Mouse (Mus musculus) forebrain, embryonic 16.5 days (tissue): ENCODE results near the gene Krt34. TPM values are rescaled to one million over a fixed set of nuclear protein-coding genes. Genes with fewer than 3 reads are reported as not detected.

Experiments used
- ATAC-seq: fragments of 200-750 bp; cut with Nextera tagmentation; 2 replicates; pipeline ENCODE4 v1.8.0; 2017; ENCODE audit warnings: mild to moderate bottlenecking, moderate library complexity
- H3K27ac ChIP-seq: fragments of 300-500 bp; sonication (generic); 2 replicates; pipeline ENCODE4 v1.5.1; 2014; ENCODE audit warnings: low read length, control low read depth
- H3K27me3 ChIP-seq: fragments of 300-500 bp; sonication (generic); replicated peaks from 2 replicates; pipeline ENCODE4 v1.6.1; 2014; ENCODE audit warnings: low read length; ENCODE audit not compliant: control insufficient read depth, insufficient read depth
- H3K36me3 ChIP-seq: fragments of 300-500 bp; sonication (generic); 2 replicates; pipeline ENCODE4 v1.6.1; 2014; ENCODE audit not compliant: control insufficient read depth, insufficient read depth
- H3K4me1 ChIP-seq: fragments of 300-500 bp; sonication (generic); replicated peaks from 2 replicates; pipeline ENCODE4 v1.6.1; 2014; ENCODE audit warnings: low read length; ENCODE audit not compliant: control insufficient read depth, insufficient read depth
- H3K4me2 ChIP-seq: fragments of 300-500 bp; sonication (generic); 2 replicates; pipeline ENCODE4 v1.6.1; 2014; ENCODE audit warnings: mild to moderate bottlenecking, low read length, control low read depth
- H3K4me3 ChIP-seq: fragments of 300-500 bp; sonication (generic); replicated peaks from 2 replicates; pipeline ENCODE4 v1.5.1; 2014; ENCODE audit warnings: mild to moderate bottlenecking, low read length, control low read depth
- H3K9ac ChIP-seq: fragments of 300-500 bp; sonication (generic); replicated peaks from 2 replicates; pipeline ENCODE4 v1.6.1; 2014; ENCODE audit warnings: low read depth, low read length, control low read depth
- H3K9me3 ChIP-seq: fragments of 300-500 bp; sonication (generic); 2 replicates; pipeline ENCODE4 v1.6.1; 2016; ENCODE audit warnings: low read length; ENCODE audit not compliant: control insufficient read depth
- WGBS: fragments of 180-500 bp; shearing (Covaris S2); extraction: QIAGEN DNeasy Blood & Tissue Kit; methylation state at CpG from one replicate; pipeline ENCODE4 v1.1.7; 2014; 5-methylcytosine and 5-hydroxymethylcytosine counted together
- polyA plus RNA-seq: library from polyadenylated mRNA; unstranded; fragments of >200 nt; fragmentation: Nextera tagmentation; extraction: Ambion mirVana; gene quantifications from 2 replicates; pipeline ENCODE4 v1.2.1, GENCODE M21; 2015

Gene Krt34
- polyA plus RNA-seq, 1 experiment from 2014 or later: not detected

DNA sequence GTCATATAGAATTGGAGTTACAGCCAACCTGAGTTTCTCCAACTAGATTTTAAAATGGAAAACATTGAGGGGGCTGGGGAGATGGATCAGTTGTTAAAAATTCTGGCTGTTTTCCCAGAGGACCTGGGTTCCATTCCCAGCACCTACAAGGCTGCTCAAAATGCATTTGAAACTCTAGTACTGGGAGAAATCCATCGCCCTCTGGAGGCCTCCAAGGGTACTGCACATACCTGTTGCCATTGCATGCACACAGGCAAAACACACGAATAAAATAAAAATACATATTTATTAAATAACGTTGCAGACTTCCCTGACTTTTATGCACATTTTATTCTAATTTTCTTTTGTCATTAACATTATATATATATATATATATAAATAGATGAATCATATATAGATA is 34.7 kb downstream of the Krt34 start:
- Histone ChIP-seq H3K4me3 (no peak overlapping the region), H3K4me1 (no peaks in the 10 kb centered on the region), H3K4me2 (no peak overlapping the region), H3K36me3 (no peaks in the 10 kb centered on the region), H3K9me3 (no peaks in the 10 kb centered on the region), H3K9ac (no peak overlapping the region), H3K27ac (no peak overlapping the region), H3K27me3 (no peaks in the 10 kb centered on the region)
- WGBS: 56% methylated on average over 3 of the region's 3 CpGs
- no peak for ATAC-seq

DNA sequence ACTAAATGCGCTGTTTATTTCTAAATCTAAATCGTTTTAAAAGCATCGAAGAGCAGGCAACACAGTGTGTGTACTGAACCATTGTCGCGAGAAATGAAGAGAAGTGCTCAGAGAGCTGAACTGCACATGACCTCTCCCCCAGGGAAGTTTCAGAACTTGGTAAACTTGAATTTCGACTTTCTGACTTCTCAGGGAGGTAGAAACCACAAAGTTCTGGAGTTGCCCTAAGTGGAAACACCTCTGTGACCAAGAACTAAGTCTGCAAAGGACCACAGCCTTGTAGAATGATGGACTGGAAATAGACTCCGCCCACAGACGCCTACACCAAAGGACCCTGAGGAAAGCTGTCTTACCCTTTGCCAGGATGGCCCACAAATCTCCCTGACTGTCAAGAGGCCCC is 35.4 kb downstream of the Krt34 start:
- ATAC-seq: no peak
- no peak overlapping the region for H3K27ac ChIP-seq
- H3K4me3 ChIP-seq: no peak overlapping the region
- H3K36me3 ChIP-seq: no peaks in the 10 kb centered on the region
- 90% methylated on average over 8 of the region's 8 CpGs for WGBS
- H3K9ac ChIP-seq: no peak overlapping the region
- no peaks in the 10 kb centered on the region for H3K4me1 ChIP-seq
- no peaks in the 10 kb centered on the region for H3K27me3 ChIP-seq
- no peak overlapping the region for H3K4me2 ChIP-seq
- no peaks in the 10 kb centered on the region for H3K9me3 ChIP-seq

DNA sequence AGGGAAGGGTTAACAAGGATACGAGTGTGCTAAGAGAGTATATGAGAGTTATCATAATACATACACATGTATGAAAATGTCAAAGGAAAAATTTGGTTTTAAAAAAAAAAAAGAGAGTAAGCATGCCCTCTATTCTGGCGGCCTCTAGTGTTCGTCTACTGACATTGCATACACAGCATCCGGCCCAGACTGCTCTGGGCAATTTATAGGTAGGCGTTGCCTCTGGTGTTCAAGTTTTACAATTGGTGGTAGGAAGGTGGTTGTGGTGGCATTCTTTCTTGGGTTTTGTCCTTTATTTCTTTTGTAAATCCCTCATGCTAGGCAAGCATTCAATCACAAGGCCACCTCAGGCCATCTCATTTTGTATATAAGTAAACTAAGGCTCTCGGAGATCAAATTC is 36.5 kb downstream of the Krt34 start:
- WGBS: 26% methylated on average over 6 of the region's 6 CpGs
- H3K9ac ChIP-seq: no peak overlapping the region
- no peak overlapping the region for H3K27ac ChIP-seq
- no peak overlapping the region for H3K4me3 ChIP-seq
- H3K4me1 ChIP-seq: no peaks in the 10 kb centered on the region
- H3K27me3 ChIP-seq: no peaks in the 10 kb centered on the region
- no peak overlapping the region for H3K4me2 ChIP-seq
- ATAC-seq: no peak
- no peaks in the 10 kb centered on the region for H3K36me3 ChIP-seq
- H3K9me3 ChIP-seq: no peaks in the 10 kb centered on the region

DNA sequence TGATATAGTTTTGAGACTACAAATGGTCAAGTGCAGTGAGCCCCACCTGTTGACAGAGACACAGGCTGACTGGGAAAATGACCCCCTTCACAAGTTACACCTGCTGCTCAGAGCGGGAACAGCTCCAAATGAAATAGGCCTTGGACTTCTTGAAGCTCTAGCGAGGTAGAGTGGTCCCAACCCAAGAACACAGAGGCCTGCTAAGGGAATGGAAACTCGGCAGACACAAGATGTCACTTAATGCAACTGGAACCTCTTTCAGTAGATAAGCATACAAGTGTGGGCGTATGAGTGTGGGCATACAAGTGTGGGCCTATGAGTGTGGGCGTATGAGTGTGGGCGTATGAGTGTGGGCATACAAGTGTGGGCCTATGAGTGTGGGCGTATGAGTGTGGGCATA is 42.3 kb downstream of the Krt34 start:
- ATAC-seq: no peak
- Histone ChIP-seq H3K4me3 (no peak overlapping the region), H3K27ac (no peak overlapping the region), H3K4me2 (no peak overlapping the region), H3K9me3 (no peaks in the 10 kb centered on the region), H3K36me3 (no peaks in the 10 kb centered on the region), H3K27me3 (no peaks in the 10 kb centered on the region), H3K4me1 (no peaks in the 10 kb centered on the region), H3K9ac (no peak overlapping the region)
- 94% methylated on average over 7 of the region's 7 CpGs for WGBS

DNA sequence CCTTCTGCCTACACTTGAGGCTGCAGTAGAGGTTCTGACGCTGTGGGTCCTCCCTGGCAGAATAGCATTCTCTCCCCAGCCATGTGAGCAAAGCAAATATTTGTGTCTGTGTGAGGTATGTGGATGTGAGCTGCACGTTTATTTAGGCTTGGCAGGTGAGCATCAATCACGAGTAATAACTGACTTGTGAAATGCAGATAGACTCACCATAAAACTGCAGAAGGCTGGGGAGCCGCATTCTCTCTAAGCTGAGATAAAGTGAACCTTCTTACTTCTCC is 47.0 kb downstream of the Krt34 start:
- H3K36me3 ChIP-seq: no peaks in the 10 kb centered on the region
- no peak overlapping the region for H3K4me2 ChIP-seq
- H3K27me3 ChIP-seq: 0 out of 2 replicates have a peak, but pooled peaks cover 2% of the 10 kb centered on the region
- no peak overlapping the region for H3K27ac ChIP-seq
- H3K4me3 ChIP-seq: no peak overlapping the region
- no peaks in the 10 kb centered on the region for H3K4me1 ChIP-seq
- ATAC-seq: no peak
- 75% methylated on average over 4 of the region's 4 CpGs for WGBS
- no peak overlapping the region for H3K9ac ChIP-seq
- H3K9me3 ChIP-seq: no peaks in the 10 kb centered on the region

DNA sequence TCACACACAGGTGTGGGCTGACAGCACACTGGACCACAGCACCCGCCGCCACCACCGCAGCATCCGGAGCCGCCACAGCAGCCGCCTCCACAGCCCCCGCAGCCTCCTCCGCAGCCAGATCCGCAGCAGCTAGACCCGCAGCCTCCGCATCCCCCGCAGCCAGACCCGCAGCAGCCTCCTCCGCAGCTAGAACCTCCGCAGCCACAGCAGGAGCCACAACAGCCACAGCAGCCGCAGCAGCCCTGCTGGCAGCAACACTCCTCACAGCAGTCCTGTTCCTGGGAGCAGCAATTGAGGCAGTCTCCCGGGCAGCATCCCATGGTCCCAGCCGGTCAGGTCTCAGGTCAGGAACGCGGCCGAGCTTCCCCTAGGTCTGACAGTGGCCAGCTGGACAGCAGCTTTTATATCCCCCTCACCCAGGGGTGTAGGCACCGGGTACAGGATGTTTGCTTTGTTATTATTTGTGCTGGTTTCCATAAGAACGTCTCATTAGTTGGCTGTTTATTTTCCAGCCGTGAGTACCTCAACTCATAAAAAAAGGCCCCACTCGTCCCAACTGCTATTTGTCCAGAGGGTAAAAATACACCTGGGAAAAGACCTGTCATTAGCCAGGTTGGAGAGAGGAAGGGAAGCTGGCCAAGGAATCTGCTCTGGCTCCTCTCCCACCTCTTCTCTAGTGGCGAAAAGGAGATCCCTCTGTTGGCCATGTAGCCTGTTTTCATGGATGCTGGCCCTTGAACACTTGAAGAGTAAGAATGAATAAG is 47.6 kb downstream of the Krt34 start, which contains the start of gene Krtap17-1:
Gene Krtap17-1, minus strand, starts transcription at position 375 of the 764 bp plus-strand sequence.
- Histone ChIP-seq H3K27me3 (0 out of 2 replicates have a peak, but pooled peaks cover 2% of the 10 kb centered on the region), H3K4me2 (peak within 1 kb of the TSS; percentile 17; the same call in 1 of the 2 replicates), H3K4me1 (no peaks in the 10 kb centered on the region), H3K36me3 (no peaks in the 10 kb centered on the region), H3K9ac (no peak within 1 kb of the TSS), H3K4me3 (no peak within 1 kb of the TSS), H3K27ac (no peak within 1 kb of the TSS), H3K9me3 (no peaks in the 10 kb centered on the region)
- ATAC-seq: no peak
- 23% methylated on average over 22 of the region's 26 CpGs for WGBS

DNA sequence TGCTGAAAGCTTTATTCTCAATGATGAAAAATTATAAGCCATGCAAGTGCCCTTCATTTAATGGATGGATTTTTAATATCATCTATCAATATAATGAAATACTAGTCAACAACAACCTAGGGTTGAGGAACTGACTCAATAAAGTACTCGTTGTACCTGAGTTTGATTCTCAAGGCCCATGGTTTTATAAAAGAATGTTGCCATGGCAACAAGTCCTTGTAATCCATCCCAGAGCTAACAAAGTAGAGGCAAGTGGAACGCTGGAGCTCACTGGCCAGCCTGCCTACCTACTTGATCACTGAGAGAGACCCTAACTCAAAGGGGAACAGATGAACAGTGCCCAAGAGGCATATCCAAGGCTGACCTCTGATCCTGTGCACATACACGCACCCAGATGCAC is 50.8 kb downstream of the Krt34 start:
- ATAC-seq: no peak
- Histone ChIP-seq H3K36me3 (no peaks in the 10 kb centered on the region), H3K4me1 (no peaks in the 10 kb centered on the region), H3K4me2 (no peak overlapping the region), H3K27ac (no peak overlapping the region), H3K9ac (no peak overlapping the region), H3K27me3 (0 out of 2 replicates have a peak, but pooled peaks cover 2% of the 10 kb centered on the region), H3K9me3 (no peaks in the 10 kb centered on the region), H3K4me3 (no peak overlapping the region)
- WGBS: 65% methylated on average over 3 of the region's 3 CpGs

DNA sequence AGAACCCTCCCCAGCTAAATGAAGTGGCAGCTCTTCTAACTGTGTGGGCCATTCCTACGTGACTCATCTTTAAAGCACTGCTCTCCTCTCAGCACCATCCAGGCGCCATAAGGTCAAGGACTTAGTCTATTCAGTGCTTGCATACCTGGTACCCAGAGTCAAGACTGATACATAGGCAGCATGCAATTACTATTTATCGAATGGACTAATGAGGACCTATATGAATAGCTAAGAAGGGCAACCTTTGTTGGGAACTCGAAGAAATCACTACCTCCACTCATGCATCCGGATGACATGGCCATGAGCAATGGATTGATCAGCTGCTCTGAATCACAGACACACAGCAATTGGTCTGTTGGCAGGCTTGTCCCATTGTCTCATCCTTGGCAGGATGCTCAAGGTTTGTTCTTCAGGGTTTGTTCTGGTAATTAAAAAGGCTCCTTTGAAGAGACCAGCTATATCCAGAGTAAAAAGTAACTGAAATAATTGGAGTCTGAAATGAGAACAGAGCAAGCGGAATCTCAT is 51.4 kb downstream of the Krt34 start:
- H3K4me2 ChIP-seq: no peak overlapping the region
- no peaks in the 10 kb centered on the region for H3K9me3 ChIP-seq
- H3K27me3 ChIP-seq: 0 out of 2 replicates have a peak, but pooled peaks cover 2% of the 10 kb centered on the region
- H3K27ac ChIP-seq: no peak overlapping the region
- no peak overlapping the region for H3K9ac ChIP-seq
- ATAC-seq: no peak
- WGBS: 79% methylated on average over 6 of the region's 6 CpGs
- no peak overlapping the region for H3K4me3 ChIP-seq
- no peaks in the 10 kb centered on the region for H3K36me3 ChIP-seq
- H3K4me1 ChIP-seq: no peaks in the 10 kb centered on the region

DNA sequence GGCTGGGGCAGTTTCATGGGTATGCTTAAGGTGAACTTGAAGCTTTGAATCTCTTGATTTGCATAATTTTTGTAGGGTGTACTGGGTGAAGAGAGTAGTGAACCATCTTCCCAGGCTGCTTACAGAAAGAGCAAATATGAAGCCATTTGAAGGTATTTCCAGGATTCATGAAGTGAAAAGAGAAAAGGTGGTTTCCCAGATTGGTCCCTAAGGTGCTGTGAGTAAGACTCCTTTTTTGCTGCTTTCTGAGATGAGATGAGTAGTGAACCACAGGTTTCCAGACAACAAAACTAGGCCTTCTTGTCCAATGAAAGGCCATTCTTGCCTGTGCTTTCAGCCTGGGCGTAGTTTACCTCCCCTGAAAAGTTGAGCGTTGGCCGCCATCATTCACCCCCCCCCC is 52.8 kb downstream of the Krt34 start:
- H3K9me3 ChIP-seq: no peaks in the 10 kb centered on the region
- H3K4me1 ChIP-seq: no peaks in the 10 kb centered on the region
- no peak overlapping the region for H3K27ac ChIP-seq
- H3K4me2 ChIP-seq: no peak overlapping the region
- H3K4me3 ChIP-seq: no peak overlapping the region
- 92% methylated on average over 3 of the region's 3 CpGs for WGBS
- no peaks in the 10 kb centered on the region for H3K36me3 ChIP-seq
- H3K27me3 ChIP-seq: no peaks in the 10 kb centered on the region
- ATAC-seq: no peak
- H3K9ac ChIP-seq: no peak overlapping the region
